Mouse (Mus musculus) gastrocnemius, adult 2 months (tissue): ENCODE results near the gene Chfr. TPM values are rescaled to one million over a fixed set of nuclear protein-coding genes. Genes with fewer than 3 reads are reported as not detected.

Experiments
- DNase-seq: peaks from one replicate; pipeline ENCODE4 v3.0.0; 2022
- H3K27ac ChIP-seq: fragments of 200-600 bp; 2 replicates; pipeline ENCODE4 v1.8.1; 2022; ENCODE audit warnings: mild to moderate bottlenecking
- H3K4me3 ChIP-seq: fragments of 200-600 bp; 2 replicates; pipeline ENCODE4 v1.8.1; 2022; ENCODE audit warnings: mild to moderate bottlenecking, moderate library complexity
- CTCF ChIP-seq: fragments of 200-600 bp; IDR thresholded peaks from 2 replicates; pipeline ENCODE4 v1.8.1; 2022; ENCODE audit warnings: antibody characterized with exemption, mild to moderate bottlenecking, moderate library complexity
- intact Hi-C: fragments of 180-260 bp; cut with DNase I; formaldehyde crosslinking; loops from one replicate; pipeline ENCODE4 v1.15.1; 2025
- total RNA-seq, 2 experiments: library from RNA; stranded (reverse); gene quantifications; 2 replicates each; pipeline ENCODE4 v1.2.3; 2021

Chfr gene
- total RNA-seq, 2 experiments from 2014 or later = 13.3 to 14.5 TPM

DNA sequence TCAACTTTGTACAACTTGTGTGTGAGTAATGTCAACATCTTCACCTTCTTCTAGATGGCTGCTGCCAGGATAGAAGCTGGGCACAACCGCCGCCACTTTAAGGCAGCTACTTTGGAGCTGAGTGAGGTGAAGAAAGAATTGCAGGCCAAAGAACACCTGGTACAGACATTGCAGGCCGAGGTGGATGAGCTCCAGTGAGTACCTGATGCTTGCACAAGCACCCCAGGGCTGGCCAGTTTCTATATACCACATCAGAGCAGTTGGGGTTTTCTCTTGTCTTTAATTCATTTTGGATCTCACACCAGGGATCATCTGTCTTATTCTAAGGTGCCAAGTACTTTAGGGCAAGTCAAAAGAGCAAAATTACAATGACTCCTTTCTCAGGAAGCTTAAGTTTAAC is 81.1 kb downstream of the Chfr start:
- no peak overlapping the region for H3K27ac ChIP-seq
- no peak overlapping the region for H3K4me3 ChIP-seq
- intact Hi-C loops = no loop called here
- DNase-seq = no peak
- no peak for TF ChIP-seq CTCF

DNA sequence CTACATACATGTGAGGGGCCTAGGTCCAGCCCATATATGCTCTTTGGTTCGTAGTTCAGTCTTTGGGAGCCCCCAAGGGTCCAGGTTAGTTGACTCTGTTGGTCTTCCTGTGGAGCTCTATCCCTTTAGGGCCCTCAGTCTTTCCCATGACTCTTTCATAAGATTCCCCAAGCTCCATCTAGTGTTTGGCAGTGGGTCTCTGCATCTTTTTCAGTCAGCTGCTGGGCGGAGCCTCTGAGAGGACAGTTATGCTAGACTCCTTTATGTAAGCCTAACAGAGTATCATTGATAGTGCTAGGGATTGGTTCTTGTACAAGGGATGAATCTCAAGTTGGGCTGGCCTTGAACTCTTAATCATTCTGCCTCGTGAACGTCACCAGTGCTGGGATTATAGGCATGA is 84.7 kb downstream of the Chfr start:
- intact Hi-C loops = no loop called here
- no peak for TF ChIP-seq CTCF
- H3K4me3 ChIP-seq = no peak overlapping the region
- H3K27ac ChIP-seq = no peak overlapping the region
- no peak for DNase-seq

Other genes with a start within 250 kb of the Chfr start
- 1 to 10 TPM; 3.1 to 9.1 TPM for gene Gm15446, start 212.4 kb upstream of the Chfr start, total RNA-seq
- 1 to 10 TPM; 7.0 to 8.6 TPM for gene Zfp932, start 139.3 kb upstream of the Chfr start, total RNA-seq
- gene Gm17655, start 63.3 kb upstream of the Chfr start, total RNA-seq = 1 to 10 TPM; 1.4 to 1.5 TPM
- gene Gm35315, start 41.4 kb upstream of the Chfr start, total RNA-seq = under 1 TPM; 0.10 to 0.25 TPM
- not detected for gene Plcxd1, start 35.9 kb upstream of the Chfr start, total RNA-seq
- 10 to 100 TPM; 13.0 to 16.4 TPM for gene Gtpbp6, start 27.6 kb upstream of the Chfr start, total RNA-seq
- gene Zfp605, start 25.8 kb upstream of the Chfr start, total RNA-seq = 1 to 10 TPM; 4.1 to 4.2 TPM
- gene Golga3, start 40.9 kb downstream of the Chfr start, total RNA-seq = 10 to 100 TPM; 40.8 to 42.0 TPM
- 10 to 100 TPM; 29.4 to 33.3 TPM for gene Ankle2, start 95.2 kb downstream of the Chfr start, total RNA-seq
- gene Pgam5, start 134.1 kb downstream of the Chfr start, total RNA-seq = 10 to 100 TPM; 24.2 to 29.7 TPM
- 10 to 100 TPM; 37.2 to 72.5 TPM for gene Pxmp2, start 150.3 kb downstream of the Chfr start, total RNA-seq
- gene Pole, start 150.5 kb downstream of the Chfr start, total RNA-seq = 1 to 10 TPM; 1.6 to 2.0 TPM
- gene P2rx2, start 207.4 kb downstream of the Chfr start, total RNA-seq = not detected
- gene Lrcol1, start 208.9 kb downstream of the Chfr start, total RNA-seq = not detected